Mouse (Mus musculus): ENCODE measurements at regions not wholly inside any gene's neighbourhood (a gene's known extent, or its start where the extent isn't known, plus 50 kb on each side); places are given as distances from the start of the nearest gene placed in this dataset.

DNA sequence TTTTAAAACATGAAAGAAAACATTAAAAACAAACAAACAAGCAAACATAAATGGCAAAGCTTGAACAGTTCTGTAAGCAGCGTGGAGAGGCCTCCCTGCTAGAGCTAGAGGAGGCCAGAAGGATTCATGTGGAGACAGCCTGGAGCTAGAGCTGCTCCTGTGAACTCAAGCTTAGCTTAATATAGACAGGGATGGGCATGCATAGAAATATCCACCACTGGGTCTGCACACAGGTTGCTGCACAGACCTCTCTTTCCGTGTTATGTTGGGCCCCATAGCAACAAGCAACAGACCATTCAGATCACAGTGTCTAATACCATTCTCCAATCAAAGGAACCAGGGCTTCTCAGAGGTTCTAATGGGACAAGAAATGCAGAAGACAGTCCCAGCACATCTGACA lies 122.9 kb upstream of the Magi3 start:
- ATAC-seq (ENCODE audit: low FRiP score, low read depth), result peak; percentile 34; the same call in 1 of the 2 replicates
- Histone ChIP-seq H3K4me3 (no peak overlapping the region), H3K9ac (no peak overlapping the region), H3K36me3 (no peaks in the 10 kb centered on the region), H3K4me1 (replicated peaks) (peaks cover 3% of the 10 kb centered on the region; the same call in 1 of the 2 replicates), H3K4me2 (no peak overlapping the region), H3K27me3 (no peaks in the 10 kb centered on the region), H3K9me3 (no peaks in the 10 kb centered on the region), H3K27ac (replicated peaks) (no peak overlapping the region)
- 77% methylated on average over 2 of the region's 2 CpGs for WGBS

GRCm38 (mm10) chr3:104342220-104342619 lies 122.0 kb upstream of the Magi3 start:
- WGBS, result 64% methylated on average over 6 of the region's 6 CpGs
- ATAC-seq (ENCODE audit: low FRiP score, low read depth), result no peak
- peaks cover 3% of the 10 kb centered on the region; the same call in 1 of the 2 replicates for H3K4me1 ChIP-seq (replicated peaks)
- H3K9ac ChIP-seq, result no peak overlapping the region
- H3K27me3 ChIP-seq, result no peaks in the 10 kb centered on the region
- no peak overlapping the region for H3K27ac ChIP-seq (replicated peaks)
- no peak overlapping the region for H3K4me2 ChIP-seq
- no peaks in the 10 kb centered on the region for H3K9me3 ChIP-seq
- H3K36me3 ChIP-seq, result no peaks in the 10 kb centered on the region
- no peak overlapping the region for H3K4me3 ChIP-seq

DNA sequence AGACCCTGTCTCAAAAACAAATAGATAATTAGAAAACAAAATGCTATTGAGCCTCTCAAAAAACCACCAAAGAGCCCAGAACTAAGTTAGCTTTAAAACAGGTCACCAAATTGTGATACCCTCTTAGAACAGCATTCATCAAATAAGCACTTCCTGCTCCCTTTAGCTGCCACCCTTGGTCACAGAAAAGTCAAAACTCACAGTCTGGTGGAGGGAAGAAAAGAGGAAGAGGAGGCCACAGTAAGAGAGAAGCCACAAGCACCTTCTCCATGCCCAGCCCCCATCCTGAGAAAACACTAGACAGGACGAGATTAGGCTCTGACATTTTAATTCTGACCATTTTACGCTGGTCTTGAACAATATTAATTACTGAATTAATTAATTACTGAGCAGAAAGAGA lies 120.2 kb upstream of the Magi3 start:
- H3K4me3 ChIP-seq, result no peak overlapping the region
- no peak overlapping the region for H3K27ac ChIP-seq (replicated peaks)
- H3K4me2 ChIP-seq, result no peak overlapping the region
- peaks cover 12% of the 10 kb centered on the region for H3K4me1 ChIP-seq (replicated peaks)
- H3K9ac ChIP-seq, result no peak overlapping the region
- no peaks in the 10 kb centered on the region for H3K27me3 ChIP-seq
- no peak for ATAC-seq (ENCODE audit: low FRiP score, low read depth)
- WGBS, result 60% methylated on average over 2 of the region's 2 CpGs
- H3K36me3 ChIP-seq, result no peaks in the 10 kb centered on the region
- no peaks in the 10 kb centered on the region for H3K9me3 ChIP-seq

DNA sequence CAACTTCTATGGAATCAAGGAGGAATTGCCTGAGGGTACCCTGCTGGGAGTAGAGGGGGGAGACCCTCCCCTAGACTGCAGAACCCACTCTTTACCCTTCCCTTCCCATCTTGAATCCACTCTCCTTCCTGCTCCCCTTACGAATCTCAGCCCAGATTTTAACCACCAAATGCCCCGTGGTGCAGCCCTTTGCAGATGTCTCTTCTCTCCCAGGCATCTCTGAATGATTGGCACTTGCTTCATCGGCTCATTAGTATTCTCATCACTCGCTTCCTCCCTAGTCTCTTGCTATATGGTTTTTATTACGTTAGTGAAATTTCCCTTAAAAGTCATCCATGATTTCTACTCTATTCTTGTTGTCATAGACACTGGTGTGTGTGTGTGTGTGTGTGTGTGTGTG lies 116.7 kb upstream of the Magi3 start:
- H3K27me3 ChIP-seq, result no peaks in the 10 kb centered on the region
- ATAC-seq (ENCODE audit: low FRiP score, low read depth), result 0 out of 2 replicates have a peak, but pooled peaks have one; percentile 12
- H3K4me3 ChIP-seq, result no peak overlapping the region
- H3K9ac ChIP-seq, result no peak overlapping the region
- no peaks in the 10 kb centered on the region for H3K9me3 ChIP-seq
- H3K36me3 ChIP-seq, result no peaks in the 10 kb centered on the region
- H3K4me1 ChIP-seq (replicated peaks), result peaks cover 25% of the 10 kb centered on the region
- no peak overlapping the region for H3K4me2 ChIP-seq
- 43% methylated on average over 5 of the region's 5 CpGs for WGBS
- peak overlapping the region; percentile 48; the same call in 1 of the 2 replicates for H3K27ac ChIP-seq (replicated peaks)

- no peak overlapping the region for H3K4me2 ChIP-seq
- H3K36me3 ChIP-seq, result no peaks in the 10 kb centered on the region
- WGBS, result 23% methylated on average over 4 of the region's 4 CpGs
- no peak overlapping the region for H3K4me3 ChIP-seq
- ATAC-seq (ENCODE audit: low FRiP score, low read depth), result 0 out of 2 replicates have a peak, but pooled peaks have one; percentile 13
- H3K27me3 ChIP-seq, result no peaks in the 10 kb centered on the region
- peaks cover 25% of the 10 kb centered on the region for H3K4me1 ChIP-seq (replicated peaks)
- H3K27ac ChIP-seq (replicated peaks), result peak overlapping the region; percentile 48
- no peaks in the 10 kb centered on the region for H3K9me3 ChIP-seq
- no peak overlapping the region for H3K9ac ChIP-seq
These were observed 116.1 kb upstream of the Magi3 start for GRCm38 (mm10) chr3:104336308-104336707.

GRCm38 (mm10) chr3:104334760-104335159 lies 114.6 kb upstream of the Magi3 start:
- Histone ChIP-seq H3K4me1 (replicated peaks) (peaks cover 25% of the 10 kb centered on the region), H3K9ac (no peak overlapping the region), H3K36me3 (no peaks in the 10 kb centered on the region), H3K4me2 (no peak overlapping the region), H3K4me3 (no peak overlapping the region), H3K27me3 (no peaks in the 10 kb centered on the region), H3K27ac (replicated peaks) (no peak overlapping the region), H3K9me3 (no peaks in the 10 kb centered on the region)
- 75% methylated on average over 7 of the region's 7 CpGs for whole genome bisulfite sequencing
- no peak for ATAC-seq (ENCODE audit: low FRiP score, low read depth)

GRCm38 (mm10) chr3:104333345-104333744 lies 113.2 kb upstream of the Magi3 start:
- H3K27ac ChIP-seq (replicated peaks), result no peak overlapping the region
- H3K9me3 ChIP-seq, result no peaks in the 10 kb centered on the region
- H3K4me3 ChIP-seq, result no peak overlapping the region
- H3K4me1 ChIP-seq (replicated peaks), result peaks cover 25% of the 10 kb centered on the region
- H3K4me2 ChIP-seq, result no peak overlapping the region
- WGBS, result 49% methylated on average over 10 of the region's 10 CpGs
- H3K27me3 ChIP-seq, result no peaks in the 10 kb centered on the region
- no peak for ATAC-seq (ENCODE audit: low FRiP score, low read depth)
- no peak overlapping the region for H3K9ac ChIP-seq
- no peaks in the 10 kb centered on the region for H3K36me3 ChIP-seq

- no peaks in the 10 kb centered on the region for H3K36me3 ChIP-seq
- no peak overlapping the region for H3K4me2 ChIP-seq
- peaks cover 16% of the 10 kb centered on the region for H3K4me1 ChIP-seq (replicated peaks)
- no peak for ATAC-seq (ENCODE audit: low FRiP score, low read depth)
- no peak overlapping the region for H3K27ac ChIP-seq (replicated peaks)
- 81% methylated on average over 6 of the region's 6 CpGs for WGBS
- no peaks in the 10 kb centered on the region for H3K9me3 ChIP-seq
- no peaks in the 10 kb centered on the region for H3K27me3 ChIP-seq
- no peak overlapping the region for H3K9ac ChIP-seq
- H3K4me3 ChIP-seq, result no peak overlapping the region
These were observed 110.5 kb upstream of the Magi3 start for GRCm38 (mm10) chr3:104330646-104331045.

GRCm38 (mm10) chr3:104327829-104328228 lies 107.7 kb upstream of the Magi3 start:
- peaks cover 3% of the 10 kb centered on the region; the same call in 1 of the 2 replicates for H3K4me1 ChIP-seq (replicated peaks)
- no peak overlapping the region for H3K4me3 ChIP-seq
- H3K4me2 ChIP-seq, result no peak overlapping the region
- no peak overlapping the region for H3K9ac ChIP-seq
- no peaks in the 10 kb centered on the region for H3K27me3 ChIP-seq
- H3K36me3 ChIP-seq, result no peaks in the 10 kb centered on the region
- no peaks in the 10 kb centered on the region for H3K9me3 ChIP-seq
- WGBS, result 100% methylated on average over 1 of the region's 1 CpGs
- ATAC-seq (ENCODE audit: low FRiP score, low read depth), result no peak
- H3K27ac ChIP-seq (replicated peaks), result no peak overlapping the region

DNA sequence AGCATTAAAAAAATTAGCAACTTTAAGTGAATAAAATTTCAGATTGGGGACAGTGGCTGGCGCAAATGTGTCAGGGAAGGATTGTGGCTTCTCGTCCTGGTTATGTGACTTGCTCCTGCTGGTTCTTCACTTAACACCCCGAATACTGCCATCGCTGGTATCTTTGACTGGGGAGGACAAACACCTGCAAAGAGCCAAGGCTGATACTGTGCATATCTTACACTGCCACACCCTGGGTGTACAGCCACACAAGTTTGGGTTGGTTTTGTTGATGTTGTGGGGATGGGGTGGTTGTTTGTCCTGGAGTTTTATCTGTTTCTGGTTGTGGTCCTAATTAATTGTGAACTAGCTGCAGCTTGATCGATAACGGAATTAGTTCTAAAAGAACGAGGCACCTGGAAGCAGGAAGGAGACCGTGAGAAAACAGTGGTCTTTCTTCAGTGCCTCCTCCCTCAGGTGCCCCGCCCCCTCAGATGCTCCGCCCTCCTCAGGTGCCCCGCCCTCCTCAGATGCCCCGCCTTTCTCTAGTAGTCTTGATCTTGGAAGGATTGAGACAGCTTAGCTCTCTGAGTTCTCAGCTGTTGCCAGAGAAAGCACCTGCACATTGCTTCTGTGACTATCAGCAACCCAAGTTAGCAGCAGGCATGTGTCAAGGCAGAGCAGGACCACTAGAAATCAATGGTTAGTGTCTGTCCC lies 107.0 kb upstream of the Magi3 start:
- Histone ChIP-seq H3K27ac (replicated peaks) (no peak overlapping the region), H3K9ac (no peak overlapping the region), H3K36me3 (no peaks in the 10 kb centered on the region), H3K4me2 (no peak overlapping the region), H3K4me3 (no peak overlapping the region), H3K27me3 (no peaks in the 10 kb centered on the region), H3K9me3 (no peaks in the 10 kb centered on the region), H3K4me1 (replicated peaks) (no peaks in the 10 kb centered on the region)
- no peak for ATAC-seq (ENCODE audit: low FRiP score, low read depth)
- 90% methylated on average over 12 of the region's 12 CpGs for WGBS

- no peak for ATAC-seq (ENCODE audit: low FRiP score, low read depth)
- Histone ChIP-seq H3K27ac (replicated peaks) (no peak overlapping the region), H3K4me2 (no peak overlapping the region), H3K9me3 (no peaks in the 10 kb centered on the region), H3K9ac (no peak overlapping the region), H3K4me1 (replicated peaks) (peaks cover 11% of the 10 kb centered on the region; the same call in 1 of the 2 replicates), H3K27me3 (no peaks in the 10 kb centered on the region), H3K4me3 (no peak overlapping the region), H3K36me3 (no peaks in the 10 kb centered on the region)
- 73% methylated on average over 2 of the region's 2 CpGs for WGBS
These were observed 102.4 kb upstream of the Magi3 start for GRCm38 (mm10) chr3:104322591-104322990.

GRCm38 (mm10) chr3:104320404-104320803 lies 100.2 kb upstream of the Magi3 start:
- no peak for ATAC-seq (ENCODE audit: low FRiP score, low read depth)
- no peaks in the 10 kb centered on the region for H3K27me3 ChIP-seq
- H3K9ac ChIP-seq, result no peak overlapping the region
- no peak overlapping the region for H3K4me2 ChIP-seq
- no peak overlapping the region for H3K27ac ChIP-seq (replicated peaks)
- H3K36me3 ChIP-seq, result no peaks in the 10 kb centered on the region
- 62% methylated on average over 4 of the region's 4 CpGs for WGBS
- no peak overlapping the region for H3K4me3 ChIP-seq
- peaks cover 11% of the 10 kb centered on the region; the same call in 1 of the 2 replicates for H3K4me1 ChIP-seq (replicated peaks)
- no peaks in the 10 kb centered on the region for H3K9me3 ChIP-seq

DNA sequence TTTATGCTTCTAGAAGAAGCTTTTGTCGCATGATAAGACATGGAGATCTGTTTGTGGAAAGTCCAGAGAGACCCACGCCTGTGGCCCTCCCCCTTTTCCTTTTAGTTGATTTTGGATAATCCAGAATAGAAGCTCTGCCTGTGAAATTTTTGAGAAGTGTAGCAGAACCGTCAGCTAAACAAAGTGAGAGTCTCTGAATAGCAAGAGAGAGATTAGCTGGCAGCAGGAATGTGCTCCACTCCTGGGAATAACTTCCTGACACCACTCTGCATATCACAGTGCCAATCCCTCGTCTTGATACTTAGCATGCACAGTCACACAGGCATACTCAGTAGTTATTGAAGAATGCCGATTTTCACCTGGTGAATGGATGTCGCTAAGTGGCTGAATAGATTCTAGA lies 99.2 kb upstream of the Magi3 start:
- H3K27me3 ChIP-seq, result no peaks in the 10 kb centered on the region
- H3K4me1 ChIP-seq (replicated peaks), result peaks cover 11% of the 10 kb centered on the region; the same call in 1 of the 2 replicates
- no peak overlapping the region; the same call in 1 of the 2 replicates for H3K4me2 ChIP-seq
- ATAC-seq (ENCODE audit: low FRiP score, low read depth), result no peak
- H3K9me3 ChIP-seq, result no peaks in the 10 kb centered on the region
- no peaks in the 10 kb centered on the region for H3K36me3 ChIP-seq
- no peak overlapping the region for H3K4me3 ChIP-seq
- 40% methylated on average over 6 of the region's 6 CpGs for WGBS
- H3K27ac ChIP-seq (replicated peaks), result 0 out of 2 replicates have a peak overlapping the region, but pooled peaks have one; percentile 5
- no peak overlapping the region for H3K9ac ChIP-seq

Measured in hindbrain, embryonic 15.5 days (tissue).